Mouse (Mus musculus): ENCODE results near the gene Usp8. TPM values are rescaled to one million over a fixed set of nuclear protein-coding genes. Genes with fewer than 3 reads are reported as not detected.

The Usp8 gene
- polyA plus RNA-seq (2017; shearing (Covaris generic)), result 10 to 100 TPM; 47.0 to 56.6 TPM

GRCm38 (mm10) chr2:126706759-126707437 is at the start of gene Usp8:
Gene Usp8 (plus strand): TSS chr2:126707328.

GRCm38 (mm10) chr2:126676122-126676515 is 31.0 kb upstream of the Usp8 start, which contains the start of gene Gabpb1:
Gene Gabpb1 (minus strand): TSS chr2:126676337.

GRCm38 (mm10) chr2:126783370-126783769 is 76.2 kb downstream of the Usp8 start, which contains the start of gene Usp50:
Gene Usp50 (minus strand): TSS chr2:126783470.

Other genes starting within 250 kb of the Usp8 start
- gene Atp8b4, start 206.7 kb upstream of the Usp8 start, polyA plus RNA-seq (2017; shearing (Covaris generic)), result 10 to 100 TPM in 1 of 2 experiments, under 1 TPM in 1; 0.60 to 12.3 TPM
- under 1 TPM; 0.31 to 0.76 TPM for gene Slc27a2, start 154.9 kb upstream of the Usp8 start, polyA plus RNA-seq (2017; shearing (Covaris generic))
- gene Hdc, start 88.0 kb upstream of the Usp8 start, polyA plus RNA-seq (2017; shearing (Covaris generic)), result 1 to 10 TPM in 1 of 2 experiments, under 1 TPM in 1; 0.51 to 3.6 TPM
- gene Gabpb1, start 31.0 kb upstream of the Usp8 start, polyA plus RNA-seq (2017; shearing (Covaris generic)), result 10 to 100 TPM; 72.0 to 72.3 TPM
- gene Usp50, start 76.1 kb downstream of the Usp8 start, polyA plus RNA-seq (2017; shearing (Covaris generic)), result 1 to 10 TPM; 2.1 to 5.6 TPM
- gene Trpm7, start 168.9 kb downstream of the Usp8 start, polyA plus RNA-seq (2017; shearing (Covaris generic)), result 10 to 100 TPM; 57.2 to 63.8 TPM
- gene Sppl2a, start 225.9 kb downstream of the Usp8 start, polyA plus RNA-seq (2017; shearing (Covaris generic)), result 10 to 100 TPM; 50.3 to 52.6 TPM

All from inflammation-experienced regulatory T-cells (primary cell).